Mouse (Mus musculus): ENCODE data around the gene Plxnd1. TPM values are rescaled to one million over a fixed set of nuclear protein-coding genes. Genes with fewer than 3 reads are reported as not detected.

Plxnd1 gene
- polyA plus RNA-seq, 1 experiment from 2014 or later: 19.4 TPM

DNA sequence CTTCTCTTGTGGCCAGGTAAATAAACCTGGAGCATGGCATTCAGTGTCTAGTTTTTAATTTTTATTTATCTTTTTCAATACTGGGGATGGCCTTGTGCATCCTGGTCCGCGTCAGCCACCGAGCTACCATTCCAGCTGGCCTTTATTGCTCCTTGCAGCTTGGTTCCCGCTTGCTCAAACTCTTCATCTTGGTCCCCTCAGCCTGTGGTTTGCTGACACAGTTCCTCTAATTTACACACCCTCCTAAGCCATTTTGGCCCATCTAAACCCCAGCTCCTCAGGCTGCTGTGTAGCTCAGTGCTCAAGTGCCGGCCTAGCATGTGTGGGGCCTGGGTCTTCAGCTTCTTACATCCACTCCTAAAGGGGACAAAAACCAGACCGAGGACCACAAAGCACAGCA lies 19.3 kb upstream of the Plxnd1 start:
- H3K9ac ChIP-seq (replicated peaks; ENCODE audit: low read depth, low read length): no peak overlapping the region
- no peak overlapping the region for H3K27ac ChIP-seq (ENCODE audit: low read length)
- no peaks in the 10 kb centered on the region for H3K27me3 ChIP-seq (replicated peaks; ENCODE audit: control insufficient read depth, insufficient read depth, low read length)
- H3K4me2 ChIP-seq (ENCODE audit: low read length): no peak overlapping the region
- H3K4me3 ChIP-seq (replicated peaks; ENCODE audit: low read length): no peak overlapping the region
- ATAC-seq: no peak
- no peaks in the 10 kb centered on the region for H3K9me3 ChIP-seq (ENCODE audit: control insufficient read depth, low read length)
- H3K4me1 ChIP-seq (replicated peaks; ENCODE audit: control insufficient read depth, insufficient read depth, low read length): no peaks in the 10 kb centered on the region
- no peaks in the 10 kb centered on the region for H3K36me3 ChIP-seq (ENCODE audit: control insufficient read depth, insufficient read depth)
- 94% methylated on average over 6 of the region's 6 CpGs for WGBS

DNA sequence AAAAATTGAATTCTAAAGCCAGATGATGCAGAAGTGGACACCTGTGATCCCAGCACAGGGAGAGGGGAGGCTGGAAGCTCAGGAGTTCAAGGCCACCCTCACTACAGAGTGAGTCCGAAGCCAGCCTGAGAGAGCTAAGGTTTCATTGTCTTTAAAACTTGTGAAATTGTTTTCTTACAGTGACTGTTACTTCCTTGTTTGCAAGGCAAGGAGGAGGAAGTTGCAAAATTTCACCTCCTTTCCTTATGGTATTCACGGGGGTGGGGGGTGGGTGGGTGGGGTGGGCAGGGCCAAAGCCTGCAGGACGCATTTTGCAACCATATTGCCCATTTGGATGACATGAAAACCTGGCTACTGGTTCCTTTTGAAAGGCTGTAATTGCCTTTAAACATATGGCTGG lies 18.9 kb upstream of the Plxnd1 start:
- ATAC-seq: no peak
- no peak overlapping the region for H3K4me3 ChIP-seq (replicated peaks; ENCODE audit: low read length)
- H3K9ac ChIP-seq (replicated peaks; ENCODE audit: low read depth, low read length): no peak overlapping the region
- no peaks in the 10 kb centered on the region for H3K4me1 ChIP-seq (replicated peaks; ENCODE audit: control insufficient read depth, insufficient read depth, low read length)
- H3K4me2 ChIP-seq (ENCODE audit: low read length): no peak overlapping the region
- H3K27me3 ChIP-seq (replicated peaks; ENCODE audit: control insufficient read depth, insufficient read depth, low read length): no peaks in the 10 kb centered on the region
- H3K27ac ChIP-seq (ENCODE audit: low read length): no peak overlapping the region
- no peaks in the 10 kb centered on the region for H3K9me3 ChIP-seq (ENCODE audit: control insufficient read depth, low read length)
- H3K36me3 ChIP-seq (ENCODE audit: control insufficient read depth, insufficient read depth): no peaks in the 10 kb centered on the region
- WGBS: 69% methylated on average over 3 of the region's 3 CpGs

DNA sequence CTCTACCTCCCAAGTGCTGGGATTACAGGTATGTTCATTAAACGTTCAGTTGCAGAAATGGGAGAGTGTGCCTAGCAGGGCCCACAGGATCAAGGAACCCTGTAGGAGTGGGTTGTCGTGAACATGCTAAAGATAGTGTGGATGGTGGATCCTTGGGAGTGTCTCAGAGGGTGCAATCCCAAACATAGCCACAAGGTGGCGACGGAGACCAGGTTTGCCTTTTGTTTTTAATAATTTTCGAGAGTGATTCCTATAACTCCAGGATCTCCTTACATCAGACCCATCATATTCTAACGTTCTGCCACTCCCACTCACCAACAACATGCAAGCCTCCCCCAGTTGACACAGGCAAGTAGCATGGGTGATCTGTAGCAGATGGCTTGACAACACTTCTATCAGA lies 15.7 kb upstream of the Plxnd1 start:
- 2% methylated on average over 6 of the region's 6 CpGs for WGBS
- H3K9me3 ChIP-seq (ENCODE audit: control insufficient read depth, low read length): no peaks in the 10 kb centered on the region
- H3K4me3 ChIP-seq (replicated peaks; ENCODE audit: low read length): no peak overlapping the region
- no peak overlapping the region for H3K27ac ChIP-seq (ENCODE audit: low read length)
- no peak overlapping the region for H3K9ac ChIP-seq (replicated peaks; ENCODE audit: low read depth, low read length)
- H3K4me1 ChIP-seq (replicated peaks; ENCODE audit: control insufficient read depth, insufficient read depth, low read length): no peaks in the 10 kb centered on the region; the same call in 1 of the 2 replicates
- peak; percentile 50 for ATAC-seq
- H3K4me2 ChIP-seq (ENCODE audit: low read length): no peak overlapping the region
- no peaks in the 10 kb centered on the region for H3K36me3 ChIP-seq (ENCODE audit: control insufficient read depth, insufficient read depth)
- H3K27me3 ChIP-seq (replicated peaks; ENCODE audit: control insufficient read depth, insufficient read depth, low read length): no peaks in the 10 kb centered on the region

DNA sequence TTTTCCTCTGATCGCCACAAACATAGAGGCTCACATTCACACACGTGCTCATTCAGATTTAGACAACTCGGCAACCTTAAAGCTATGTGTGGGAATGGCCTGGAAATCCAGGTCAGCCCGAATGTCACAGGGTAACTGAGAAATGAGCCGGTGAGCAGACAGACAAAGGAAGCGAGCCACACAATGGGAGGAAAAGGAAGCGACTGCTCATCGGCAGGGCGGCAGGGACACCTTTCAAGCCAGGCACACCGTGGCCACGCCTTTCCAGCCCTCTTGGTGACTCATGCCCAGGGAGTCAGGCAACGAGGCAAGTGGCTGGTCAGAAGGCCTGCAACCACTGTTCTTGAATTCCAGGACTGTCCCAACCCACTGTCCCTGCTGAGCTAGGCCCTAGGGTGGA lies 14.6 kb upstream of the Plxnd1 start:
- Histone ChIP-seq H3K4me2 (ENCODE audit: low read length) (no peak overlapping the region), H3K27ac (ENCODE audit: low read length) (no peak overlapping the region), H3K4me1 (replicated peaks; ENCODE audit: control insufficient read depth, insufficient read depth, low read length) (no peaks in the 10 kb centered on the region; the same call in 1 of the 2 replicates), H3K9me3 (ENCODE audit: control insufficient read depth, low read length) (no peaks in the 10 kb centered on the region), H3K9ac (replicated peaks; ENCODE audit: low read depth, low read length) (no peak overlapping the region), H3K27me3 (replicated peaks; ENCODE audit: control insufficient read depth, insufficient read depth, low read length) (no peaks in the 10 kb centered on the region), H3K4me3 (replicated peaks; ENCODE audit: low read length) (no peak overlapping the region), H3K36me3 (ENCODE audit: control insufficient read depth, insufficient read depth) (no peaks in the 10 kb centered on the region)
- ATAC-seq: no peak
- WGBS: 50% methylated on average over 12 of the region's 12 CpGs

DNA sequence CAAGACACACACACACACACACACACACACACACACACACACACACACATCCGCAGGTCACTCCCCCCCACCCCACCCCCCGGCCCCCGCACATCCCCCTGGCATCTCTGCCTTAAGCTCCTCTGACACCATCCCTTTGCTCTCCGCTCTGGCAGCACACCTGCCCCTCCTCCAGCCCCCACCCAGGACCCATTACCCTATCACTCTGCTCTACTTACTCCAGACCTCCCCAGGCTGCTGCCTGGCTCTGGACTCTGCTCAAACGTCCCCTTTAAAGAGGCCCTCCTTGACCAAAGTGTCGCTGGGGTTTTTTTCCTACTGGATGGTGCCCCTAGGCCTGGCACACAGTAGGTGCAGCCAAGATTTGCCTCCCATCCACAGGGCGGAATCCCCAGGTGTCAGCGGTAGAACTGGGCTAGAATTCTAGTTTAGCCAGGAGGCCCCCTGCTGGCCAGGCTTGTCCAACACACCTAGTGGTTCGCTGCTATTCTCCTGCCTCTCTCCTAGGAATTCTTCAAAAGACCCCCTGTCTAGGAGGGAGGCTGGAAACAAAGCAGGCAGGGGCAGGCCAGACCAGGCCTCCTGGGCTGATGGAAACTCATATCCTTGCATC lies 12.9 kb upstream of the Plxnd1 start:
- Histone ChIP-seq H3K27ac (ENCODE audit: low read length) (no peak overlapping the region), H3K36me3 (ENCODE audit: control insufficient read depth, insufficient read depth) (no peaks in the 10 kb centered on the region), H3K9ac (replicated peaks; ENCODE audit: low read depth, low read length) (no peak overlapping the region), H3K4me1 (replicated peaks; ENCODE audit: control insufficient read depth, insufficient read depth, low read length) (no peaks in the 10 kb centered on the region; the same call in 1 of the 2 replicates), H3K9me3 (ENCODE audit: control insufficient read depth, low read length) (no peaks in the 10 kb centered on the region), H3K4me3 (replicated peaks; ENCODE audit: low read length) (no peak overlapping the region), H3K4me2 (ENCODE audit: low read length) (no peak overlapping the region), H3K27me3 (replicated peaks; ENCODE audit: control insufficient read depth, insufficient read depth, low read length) (no peaks in the 10 kb centered on the region)
- peak; percentile 49 for ATAC-seq
- WGBS: 16% methylated on average over 8 of the region's 9 CpGs

DNA sequence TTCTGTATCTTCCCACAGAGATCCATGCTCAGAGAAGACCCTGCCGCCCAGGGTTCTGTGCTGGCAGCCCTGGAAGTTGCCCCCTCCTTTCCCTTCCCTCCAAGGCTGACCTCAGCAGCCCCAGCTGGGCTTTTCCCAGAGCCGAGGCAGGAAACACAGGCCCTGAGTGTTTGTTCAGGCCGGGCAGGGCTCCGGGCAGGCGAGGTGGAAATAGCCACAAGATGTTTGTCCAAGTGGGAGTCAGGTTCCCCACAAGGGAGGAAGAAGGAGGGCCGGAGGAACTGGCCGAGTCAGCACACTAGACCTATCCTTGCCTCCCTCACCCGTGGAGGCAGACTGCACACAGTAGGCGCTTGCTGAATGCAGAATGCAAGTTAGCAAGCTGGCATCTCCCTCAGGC lies 11.9 kb upstream of the Plxnd1 start:
- Histone ChIP-seq H3K36me3 (ENCODE audit: control insufficient read depth, insufficient read depth) (no peaks in the 10 kb centered on the region), H3K4me3 (replicated peaks; ENCODE audit: low read length) (no peak overlapping the region), H3K27ac (ENCODE audit: low read length) (no peak overlapping the region), H3K4me2 (ENCODE audit: low read length) (no peak overlapping the region), H3K9me3 (ENCODE audit: control insufficient read depth, low read length) (no peaks in the 10 kb centered on the region), H3K9ac (replicated peaks; ENCODE audit: low read depth, low read length) (no peak overlapping the region), H3K4me1 (replicated peaks; ENCODE audit: control insufficient read depth, insufficient read depth, low read length) (no peaks in the 10 kb centered on the region; the same call in 1 of the 2 replicates), H3K27me3 (replicated peaks; ENCODE audit: control insufficient read depth, insufficient read depth, low read length) (no peaks in the 10 kb centered on the region)
- 63% methylated on average over 9 of the region's 9 CpGs for WGBS
- no peak for ATAC-seq

DNA sequence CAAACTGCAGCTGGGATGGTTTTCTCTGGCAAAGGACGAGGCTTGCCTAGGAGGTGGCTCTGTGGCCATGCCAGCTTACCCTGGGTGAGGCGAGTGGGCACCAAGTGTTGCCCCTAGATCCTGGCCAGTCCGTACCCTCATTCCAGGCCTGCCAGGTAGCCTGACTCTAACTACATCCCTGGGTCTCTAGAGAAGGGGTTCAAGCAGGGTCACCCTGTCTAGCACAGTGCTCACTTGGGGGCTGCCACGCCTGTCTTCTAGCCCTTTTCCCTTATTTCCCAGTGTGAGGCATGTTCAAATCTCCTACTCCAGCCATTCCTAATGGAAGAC lies 11.1 kb upstream of the Plxnd1 start:
- Histone ChIP-seq H3K4me3 (replicated peaks; ENCODE audit: low read length) (no peak overlapping the region), H3K27ac (ENCODE audit: low read length) (peak overlapping the region; percentile 14; the same call in 1 of the 2 replicates), H3K36me3 (ENCODE audit: control insufficient read depth, insufficient read depth) (no peaks in the 10 kb centered on the region), H3K9me3 (ENCODE audit: control insufficient read depth, low read length) (no peaks in the 10 kb centered on the region), H3K27me3 (replicated peaks; ENCODE audit: control insufficient read depth, insufficient read depth, low read length) (no peaks in the 10 kb centered on the region), H3K9ac (replicated peaks; ENCODE audit: low read depth, low read length) (no peak overlapping the region), H3K4me1 (replicated peaks; ENCODE audit: control insufficient read depth, insufficient read depth, low read length) (no peaks in the 10 kb centered on the region; the same call in 1 of the 2 replicates), H3K4me2 (ENCODE audit: low read length) (no peak overlapping the region)
- no peak for ATAC-seq
- 78% methylated on average over 4 of the region's 4 CpGs for WGBS

DNA sequence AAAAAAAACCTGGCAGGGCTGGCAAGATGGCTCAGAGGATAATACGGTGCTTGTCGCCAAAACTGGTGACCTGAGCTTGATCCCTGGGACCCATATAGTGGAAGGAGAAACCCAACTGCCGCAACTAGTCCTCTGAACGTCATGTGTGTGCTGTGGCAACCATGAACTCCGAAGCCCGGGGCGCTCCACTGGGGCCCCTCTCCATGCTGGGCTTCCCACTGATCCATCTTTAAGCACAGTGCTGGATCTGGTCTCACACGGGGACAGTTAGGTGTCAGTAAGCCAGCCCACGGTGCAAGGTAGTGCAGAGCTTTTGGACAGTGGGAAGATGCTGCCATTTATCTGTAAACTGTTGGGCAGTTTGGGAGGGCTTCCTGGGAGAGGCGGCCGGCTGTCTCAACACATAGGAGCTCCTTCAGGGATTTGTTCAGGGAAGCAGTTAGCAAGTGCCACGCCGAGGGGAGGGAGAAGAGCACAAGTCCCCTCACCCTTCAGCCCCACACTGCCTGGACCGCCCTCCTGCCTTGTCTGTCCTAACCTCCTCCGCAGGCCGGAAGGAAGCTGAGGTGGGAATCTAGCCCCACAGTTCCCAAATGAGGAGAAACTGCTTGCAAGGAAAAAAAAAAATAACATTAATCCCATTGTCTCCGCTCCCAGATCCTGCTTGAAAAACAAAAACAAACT lies 10.6 kb upstream of the Plxnd1 start:
- Histone ChIP-seq H3K36me3 (ENCODE audit: control insufficient read depth, insufficient read depth) (no peaks in the 10 kb centered on the region), H3K27me3 (replicated peaks; ENCODE audit: control insufficient read depth, insufficient read depth, low read length) (no peaks in the 10 kb centered on the region), H3K9ac (replicated peaks; ENCODE audit: low read depth, low read length) (no peak overlapping the region), H3K9me3 (ENCODE audit: control insufficient read depth, low read length) (no peaks in the 10 kb centered on the region), H3K4me1 (replicated peaks; ENCODE audit: control insufficient read depth, insufficient read depth, low read length) (no peaks in the 10 kb centered on the region; the same call in 1 of the 2 replicates), H3K4me2 (ENCODE audit: low read length) (no peak overlapping the region), H3K27ac (ENCODE audit: low read length) (no peak overlapping the region), H3K4me3 (replicated peaks; ENCODE audit: low read length) (no peak overlapping the region)
- ATAC-seq: no peak
- 76% methylated on average over 17 of the region's 17 CpGs for WGBS

DNA sequence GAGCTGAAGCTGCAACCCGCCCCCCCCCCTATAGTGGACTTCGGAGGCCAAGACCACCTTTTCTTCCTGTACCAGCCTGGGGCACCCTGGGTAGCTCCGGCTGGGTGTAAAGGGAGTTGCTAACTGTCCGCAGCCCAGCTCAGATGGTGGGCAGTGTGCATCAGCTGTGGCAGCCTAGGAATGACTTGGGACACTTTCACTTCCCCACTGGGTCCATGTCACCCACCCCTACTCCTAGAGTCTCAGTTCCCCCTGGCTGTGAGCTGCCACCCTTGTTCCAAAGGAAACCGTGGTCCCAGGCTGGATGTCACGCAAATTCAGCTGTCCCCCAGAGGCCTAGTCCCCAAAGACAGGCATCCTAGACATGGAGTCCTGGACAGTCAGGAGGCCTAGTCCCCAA lies 9.9 kb upstream of the Plxnd1 start:
- no peak for ATAC-seq
- WGBS: 85% methylated on average over 6 of the region's 6 CpGs
- H3K27me3 ChIP-seq (replicated peaks; ENCODE audit: control insufficient read depth, insufficient read depth, low read length): no peaks in the 10 kb centered on the region

More for the DNA sequence above, 9.9 kb upstream of the Plxnd1 start:
- H3K4me1 ChIP-seq (replicated peaks; ENCODE audit: control insufficient read depth, insufficient read depth, low read length): no peaks in the 10 kb centered on the region; the same call in 1 of the 2 replicates
- H3K9ac ChIP-seq (replicated peaks; ENCODE audit: low read depth, low read length): no peak overlapping the region
- no peak overlapping the region for H3K27ac ChIP-seq (ENCODE audit: low read length)
- no peak overlapping the region for H3K4me3 ChIP-seq (replicated peaks; ENCODE audit: low read length)
- H3K9me3 ChIP-seq (ENCODE audit: control insufficient read depth, low read length): no peaks in the 10 kb centered on the region
- no peak overlapping the region for H3K4me2 ChIP-seq (ENCODE audit: low read length)
- H3K36me3 ChIP-seq (ENCODE audit: control insufficient read depth, insufficient read depth): no peaks in the 10 kb centered on the region

All from forebrain, embryonic 16.5 days (tissue).